Mouse (Mus musculus): ENCODE results near the gene Wls.

Gene Wls

DNA sequence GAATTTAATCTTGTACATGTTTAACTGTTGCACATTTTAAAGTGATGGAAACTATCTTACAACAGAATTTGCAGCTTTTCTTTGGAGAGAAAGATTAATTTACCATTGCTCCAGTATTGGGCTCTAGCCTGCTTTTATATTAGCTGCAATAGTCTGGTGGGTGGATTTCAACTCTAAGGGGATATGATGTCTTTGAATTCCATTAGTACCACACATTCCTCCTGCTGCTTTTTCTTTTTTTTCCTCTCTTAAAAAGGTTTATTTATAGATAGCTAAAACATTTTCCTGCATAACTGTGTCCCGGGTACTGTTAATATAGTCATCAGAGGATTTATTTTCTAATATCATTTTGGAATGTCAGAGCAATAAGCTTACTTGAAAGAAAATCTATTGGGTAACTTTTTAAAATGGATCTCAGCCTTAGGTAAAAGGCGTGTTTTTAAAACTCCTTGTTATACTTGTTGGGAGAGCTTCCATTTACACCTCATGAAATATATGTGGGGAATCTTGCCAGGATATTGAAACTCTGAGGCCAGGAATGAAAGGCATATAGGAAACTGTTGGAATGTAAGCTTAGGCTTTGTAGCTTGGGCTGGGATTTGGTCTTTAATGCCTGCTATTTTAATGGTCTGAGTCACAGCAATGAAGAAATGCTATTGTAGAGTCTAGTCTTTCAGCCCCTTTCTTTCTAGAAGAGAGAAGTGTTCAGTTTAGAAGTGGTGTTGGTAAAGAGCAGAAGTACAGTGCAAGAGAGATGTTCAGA lies 78.0 kb downstream of the Wls start:
- no peak for DNase-seq

All from lung, postnatal 10 days (tissue).